In the genomic region with DNA sequence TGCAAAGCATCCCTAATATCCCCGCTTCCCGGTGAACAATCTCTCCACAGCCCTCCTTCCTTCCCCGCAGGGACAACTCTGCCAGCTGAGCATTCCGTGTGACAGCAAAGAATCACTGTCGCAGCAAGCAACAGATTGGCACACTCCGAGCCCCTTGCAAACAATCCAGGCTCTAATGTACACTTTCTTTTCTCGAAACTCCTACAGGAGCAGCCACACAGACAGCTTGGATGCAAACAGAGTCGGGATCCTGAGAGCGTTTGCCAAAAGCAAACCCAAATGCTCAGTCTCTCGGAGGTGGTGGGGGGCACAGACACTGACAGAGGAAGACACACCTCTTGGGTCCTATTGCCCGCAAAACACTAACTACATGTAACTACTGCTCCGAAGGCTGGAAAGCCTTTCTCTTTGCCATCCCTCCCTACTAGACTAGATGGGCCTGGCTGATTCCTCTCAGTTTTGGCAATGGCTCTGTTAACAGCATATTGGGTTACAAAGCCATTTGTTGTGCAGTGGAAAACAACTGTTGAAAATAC, we compare ENCODE assay signal across 12 mouse cellular contexts. TPM values are rescaled to one million over a fixed set of nuclear protein-coding genes. Genes with fewer than 3 reads are reported as not detected.
A peak's percentile ranks its signal among the peaks of the same experiment; 100 is the strongest.
DNase-seq lines count a peak whose midpoint lies in the region; ATAC-seq and TF ChIP-seq lines count a peak whose summit lies in the region.
"Had no signal": no experiment of that assay in that cellular context is flagged by ENCODE, and none has a peak within 500 bp of the region (broad histone marks: within the 10 kb centered on the region; RNA-seq: fewer than 3 reads in every experiment).

No protein-coding gene starts in this region.

- ATAC-seq in hindbrain, embryonic 11.5 days (ENCODE audit: low FRiP score), result no peak
- no peak; the same call in 1 of the 2 replicates for ATAC-seq in hindbrain, embryonic 13.5 days (ENCODE audit: low FRiP score)
- no peak for ATAC-seq in embryonic facial prominence, embryonic 15.5 days (ENCODE audit: insufficient number of reproducible peaks, low FRiP score, low TSS enrichment, low read depth)
- no peak for ATAC-seq in stomach, postnatal 0 days (ENCODE audit: low FRiP score, low TSS enrichment)

- no peak for TF ChIP-seq CTCF in stomach, postnatal 0 days (IDR thresholded peaks at IDR 0.05; ENCODE audit: low read depth)

- H3K27ac ChIP-seq in hindbrain, embryonic 11.5 days (ENCODE audit: low read depth, low read length), result no peak overlapping the region
- no peak overlapping the region for H3K27ac ChIP-seq in hindbrain, embryonic 13.5 days
- no peak overlapping the region; the same call in 1 of the 2 replicates for H3K27ac ChIP-seq in embryonic facial prominence, embryonic 15.5 days (replicated peaks)
- no peak overlapping the region for H3K27ac ChIP-seq in stomach, postnatal 0 days (replicated peaks)
- H3K27ac ChIP-seq: heart, embryonic 13.5 days; limb, embryonic 10.5 days had no signal

- H3K36me3 ChIP-seq in hindbrain, embryonic 11.5 days (ENCODE audit: control insufficient read depth, insufficient read depth, low read length), result no peaks in the 10 kb centered on the region
- no peaks in the 10 kb centered on the region for H3K36me3 ChIP-seq in hindbrain, embryonic 13.5 days
- no peaks in the 10 kb centered on the region for H3K36me3 ChIP-seq in embryonic facial prominence, embryonic 15.5 days
- no peaks in the 10 kb centered on the region for H3K36me3 ChIP-seq in stomach, postnatal 0 days (ENCODE audit: control insufficient read depth, insufficient read depth, low read length)
- H3K36me3 ChIP-seq: heart, embryonic 13.5 days; limb, embryonic 10.5 days had no signal

- peaks cover 5% of the 10 kb centered on the region; the same call in 1 of the 2 replicates for H3K4me1 ChIP-seq in hindbrain, embryonic 11.5 days (replicated peaks; ENCODE audit: control insufficient read depth, insufficient read depth, low read length)
- H3K4me1 ChIP-seq in hindbrain, embryonic 13.5 days (replicated peaks), result peaks cover 31% of the 10 kb centered on the region
- peaks cover 14% of the 10 kb centered on the region for H3K4me1 ChIP-seq in embryonic facial prominence, embryonic 15.5 days
- no peaks in the 10 kb centered on the region for H3K4me1 ChIP-seq in stomach, postnatal 0 days (replicated peaks; ENCODE audit: control insufficient read depth, insufficient read depth)

- TF ChIP-seq EP300 in stomach, postnatal 0 days (optimal IDR thresholded peaks at IDR 0.05), result no peak

- H3K9ac ChIP-seq in hindbrain, embryonic 11.5 days (ENCODE audit: low read depth, low read length), result no peak overlapping the region
- H3K9ac ChIP-seq in hindbrain, embryonic 13.5 days, result no peak overlapping the region
- no peak overlapping the region for H3K9ac ChIP-seq in embryonic facial prominence, embryonic 15.5 days
- H3K9ac ChIP-seq in stomach, postnatal 0 days (ENCODE audit: low read length), result no peak overlapping the region
- H3K9ac ChIP-seq: heart, embryonic 13.5 days; lung, embryonic 14.5 days had no signal

- no peak overlapping the region for H3K4me2 ChIP-seq in hindbrain, embryonic 11.5 days (replicated peaks; ENCODE audit: low read depth, low read length)
- no peak overlapping the region; the same call in 1 of the 2 replicates for H3K4me2 ChIP-seq in hindbrain, embryonic 13.5 days
- H3K4me2 ChIP-seq in embryonic facial prominence, embryonic 15.5 days (replicated peaks), result 0 out of 2 replicates have a peak overlapping the region, but pooled peaks have one; percentile 4
- no peak overlapping the region for H3K4me2 ChIP-seq in stomach, postnatal 0 days (replicated peaks; ENCODE audit: low read depth)
- H3K4me2 ChIP-seq: lung, embryonic 14.5 days had no signal

- DNase-seq in hindbrain, embryonic 11.5 days (ENCODE audit: low spot score), result peak; percentile 12
- DNase-seq in cerebellum, adult 8-10 months, result peak; percentile 58
- DNase-seq in layer of hippocampus, postnatal 36 days, result peak; percentile 67 to 72
- no peak for DNase-seq in testis, postnatal 10 days (ENCODE audit: low spot score)
- no peak for DNase-seq in stomach, postnatal 0 days (ENCODE audit: low spot score)
- DNase-seq in embryo, embryonic 10 days (ENCODE audit: low spot score), result no peak
- DNase-seq: lung, embryonic 14.5 days; thymus, adult 18-20 months had no signal

- no peaks in the 10 kb centered on the region for H3K27me3 ChIP-seq in hindbrain, embryonic 11.5 days (ENCODE audit: control insufficient read depth, insufficient read depth, low read length)
- H3K27me3 ChIP-seq in hindbrain, embryonic 13.5 days, result peaks cover 6% of the 10 kb centered on the region; the same call in 1 of the 2 replicates
- H3K27me3 ChIP-seq in embryonic facial prominence, embryonic 15.5 days, result no peaks in the 10 kb centered on the region; the same call in 1 of the 2 replicates
- no peaks in the 10 kb centered on the region for H3K27me3 ChIP-seq in stomach, postnatal 0 days (ENCODE audit: control insufficient read depth, insufficient read depth, low read length)

- 55% methylated on average over 12 of the region's 12 CpGs for WGBS in hindbrain, embryonic 11.5 days
- 33% methylated on average over 12 of the region's 12 CpGs for WGBS in hindbrain, embryonic 13.5 days
- WGBS in embryonic facial prominence, embryonic 15.5 days, result 40% methylated on average over 12 of the region's 12 CpGs
- WGBS in stomach, postnatal 0 days, result 48% methylated on average over 12 of the region's 12 CpGs

- no peak overlapping the region for H3K4me3 ChIP-seq in hindbrain, embryonic 11.5 days (ENCODE audit: low read depth, low read length)
- no peak overlapping the region for H3K4me3 ChIP-seq in hindbrain, embryonic 13.5 days
- H3K4me3 ChIP-seq in embryonic facial prominence, embryonic 15.5 days (replicated peaks), result no peak overlapping the region
- no peak overlapping the region for H3K4me3 ChIP-seq in stomach, postnatal 0 days (ENCODE audit: low read depth, low read length)
- H3K4me3 ChIP-seq: limb, embryonic 10.5 days had no signal

- H3K9me3 ChIP-seq in hindbrain, embryonic 11.5 days (ENCODE audit: control insufficient read depth, low read length), result no peaks in the 10 kb centered on the region
- no peaks in the 10 kb centered on the region for H3K9me3 ChIP-seq in hindbrain, embryonic 13.5 days
- no peaks in the 10 kb centered on the region for H3K9me3 ChIP-seq in embryonic facial prominence, embryonic 15.5 days (replicated peaks)
- H3K9me3 ChIP-seq in stomach, postnatal 0 days (ENCODE audit: control insufficient read depth, low read length), result no peaks in the 10 kb centered on the region
- H3K9me3 ChIP-seq: heart, embryonic 13.5 days; limb, embryonic 10.5 days had no signal

RNA-seq across cellular contexts. Expression of gene Arpp21, which starts 47.3 kb away (rescaled TPM):
- polyA plus RNA-seq in hindbrain, embryonic 11.5 days (2014; fragmentation: Nextera tagmentation; extraction: Ambion mirVana), result 6.0 and 6.8 TPM in 2 replicates
- 40.2 and 44.0 TPM in 2 replicates for polyA plus RNA-seq in hindbrain, embryonic 13.5 days (2015; fragmentation: Nextera tagmentation; extraction: Ambion mirVana)
- 20.7 and 29.3 TPM in 2 replicates for polyA plus RNA-seq in embryonic facial prominence, embryonic 15.5 days (2015; fragmentation: Nextera tagmentation; extraction: Ambion mirVana)
- 100 to 1,000 TPM; 221 to 241 TPM for total RNA-seq in layer of hippocampus, postnatal 36 days (2021)
- 1.2 TPM in 2 replicates for polyA plus RNA-seq in stomach, postnatal 0 days (2015; fragmentation: Nextera tagmentation; extraction: Ambion mirVana)

Comparison
In these comparisons a context has a peak if more than half of its experiments do, and no peak if none do; other contexts are left out.
1. DNase-seq: peak in hindbrain, embryonic 11.5 days (single experiment), cerebellum, adult 8-10 months (single experiment) and layer of hippocampus, postnatal 36 days (2 of 2); none in testis, postnatal 10 days (single experiment), stomach, postnatal 0 days (single experiment) and embryo, embryonic 10 days (single experiment).